Mouse (Mus musculus): ENCODE measurements at regions not wholly inside any gene's neighbourhood (a gene's known extent, or its start where the extent isn't known, plus 50 kb on each side); places are given as distances from the start of the nearest gene placed in this dataset.

DNA sequence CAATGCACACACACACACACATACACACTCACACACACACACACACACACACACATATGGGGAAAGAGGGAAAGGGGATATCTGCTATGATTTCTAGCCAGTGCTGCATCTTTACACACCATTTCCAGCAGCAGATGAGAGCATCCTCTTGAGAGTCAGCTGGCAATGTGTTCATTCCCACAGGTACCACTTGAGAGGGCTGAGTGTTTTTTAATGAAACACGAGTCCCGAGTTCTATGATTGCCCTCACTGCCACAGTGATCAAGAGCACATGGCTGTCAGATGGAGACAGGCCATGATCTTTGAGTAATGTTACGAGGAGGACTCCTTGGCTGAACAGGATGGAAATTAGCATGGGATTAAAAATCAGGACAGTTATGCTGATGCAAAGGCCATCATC lies 589.3 kb downstream of the Dcdc2c start:
- TF ChIP-seq CTCF (IDR thresholded peaks at IDR 0.05; ENCODE audit: borderline replicate concordance, extremely low read depth, insufficient read depth, insufficient read length) (no peak), POLR2A (IDR thresholded peaks at IDR 0.05; ENCODE audit: borderline replicate concordance, extremely low read depth, insufficient read depth, insufficient read length, poor library complexity, severe bottlenecking) (no peak)
